Mouse (Mus musculus) cerebellum, adult (tissue): ENCODE results near the gene Sowaha.

ENCODE experiments used
- ATAC-seq: cut with Nextera tagmentation; 2 replicates; pipeline ENCODE4 v1.9.2; 2017; ENCODE audit warnings: mild to moderate bottlenecking, moderate library complexity, mixed read lengths; ENCODE audit not compliant: insufficient number of reproducible peaks, low FRiP score, low TSS enrichment

The Sowaha gene

DNA sequence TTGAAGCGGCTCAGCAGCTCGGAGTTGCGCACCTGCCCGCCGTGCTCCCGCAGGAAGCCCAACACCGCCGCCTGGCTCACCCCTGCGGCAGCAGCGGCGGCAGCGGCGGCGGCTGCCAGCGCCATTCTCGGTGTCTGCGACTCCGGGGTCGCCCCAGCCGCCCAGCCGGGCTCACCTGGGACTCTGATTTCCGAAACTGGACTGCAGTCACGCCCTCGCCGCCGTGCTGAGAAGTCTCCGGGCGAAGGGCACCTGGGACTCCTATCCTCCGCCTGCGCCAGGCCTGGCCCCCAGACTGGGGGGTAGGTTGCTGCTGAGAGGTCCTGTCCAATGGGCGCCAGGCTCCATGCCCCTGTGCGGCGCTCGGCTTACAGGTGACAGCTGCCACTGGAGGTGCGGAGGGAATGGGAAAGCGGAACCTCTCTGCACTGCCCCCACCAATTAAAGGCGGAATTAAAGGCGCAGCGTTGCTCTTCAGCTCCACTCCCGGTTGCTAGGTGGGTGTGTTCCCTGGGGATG, at the start of gene Sowaha, which contains the start of gene Gm9945:
Sowaha (minus strand) TSS at position 492 of the 519 bp plus-strand sequence.
Gm9945 (plus strand) TSS at position 384 of the 519 bp plus-strand sequence.
- ATAC-seq = peak; percentile 79; the same call in 1 of the 2 replicates

DNA sequence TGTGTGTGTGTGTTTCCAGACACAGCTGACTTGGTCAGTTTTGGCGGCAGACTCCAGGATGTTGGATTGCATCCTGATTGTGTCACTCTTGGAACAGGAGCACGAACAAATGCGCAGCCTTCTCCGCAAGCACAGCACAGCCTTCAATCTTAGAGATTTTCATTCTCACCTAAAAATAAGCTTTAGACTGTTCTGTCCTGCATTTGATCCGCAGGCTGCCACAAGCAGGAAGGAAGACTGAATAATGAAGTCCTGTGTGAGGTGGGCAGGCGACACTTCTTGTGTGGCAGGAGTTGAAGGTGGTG, 49.1 kb upstream of the Sowaha start:
- ATAC-seq = no peak; the same call in 1 of the 2 replicates

DNA sequence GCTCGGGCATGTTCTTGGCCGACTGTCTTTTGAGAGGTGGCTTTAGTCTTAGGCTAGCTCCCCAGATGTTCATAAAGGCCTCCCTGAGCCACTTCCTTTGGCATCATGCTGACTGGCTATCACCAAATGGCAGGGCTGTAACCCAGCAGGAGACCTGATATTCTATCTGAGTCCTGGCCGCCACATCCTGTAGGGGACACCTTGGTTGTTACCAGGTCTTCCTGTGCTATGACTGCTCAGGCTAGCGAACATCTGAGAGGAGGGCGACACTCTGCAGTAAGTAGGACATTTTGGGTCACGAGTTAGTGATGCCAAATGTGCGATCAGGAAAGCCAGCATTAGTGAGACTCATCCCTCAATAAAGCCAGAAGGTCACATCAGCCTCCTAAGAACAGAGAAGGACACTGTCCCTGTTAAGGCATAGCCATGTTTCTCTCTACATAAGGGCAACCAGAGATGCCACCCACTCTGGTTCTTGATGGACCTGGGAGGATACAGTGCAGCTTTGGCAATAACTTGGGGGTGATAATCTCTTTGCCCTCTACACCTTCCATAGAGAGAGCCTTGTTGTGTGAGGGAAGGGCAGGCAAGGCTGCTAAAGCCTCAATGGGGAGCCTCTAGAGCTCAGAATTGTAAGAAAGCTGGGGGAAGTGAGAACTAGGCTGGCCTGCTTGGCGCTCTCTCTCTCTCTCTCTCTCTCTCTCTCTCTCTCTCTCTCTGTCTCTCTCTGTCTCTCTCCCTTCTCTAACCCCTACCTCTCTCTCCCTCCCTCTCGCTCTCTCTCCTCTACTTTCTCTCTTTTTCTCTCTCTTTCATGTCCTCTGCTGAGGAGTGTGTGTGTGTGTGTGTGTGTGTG, 48.6 kb upstream of the Sowaha start:
- no peak for ATAC-seq

DNA sequence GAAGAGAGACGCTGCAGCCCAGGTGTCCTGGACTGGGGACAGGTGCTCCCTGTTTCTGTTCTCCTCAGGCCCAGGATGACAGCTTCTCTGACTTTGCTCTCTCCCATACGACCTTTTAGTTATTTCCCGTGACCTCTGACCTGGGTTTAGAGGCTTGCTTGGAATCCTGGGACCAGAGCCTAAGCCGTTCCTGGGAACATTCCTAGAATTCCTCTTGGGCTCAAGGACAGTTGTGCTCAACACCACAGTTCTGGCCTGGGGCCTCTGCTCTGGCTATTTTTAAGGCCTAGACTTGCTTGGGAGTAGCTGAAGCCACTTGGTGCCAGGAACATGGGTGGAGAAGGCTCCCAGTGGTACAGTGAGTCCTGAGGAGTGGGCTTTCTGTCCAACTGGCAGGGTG, 45.4 kb upstream of the Sowaha start:
- no peak for ATAC-seq

DNA sequence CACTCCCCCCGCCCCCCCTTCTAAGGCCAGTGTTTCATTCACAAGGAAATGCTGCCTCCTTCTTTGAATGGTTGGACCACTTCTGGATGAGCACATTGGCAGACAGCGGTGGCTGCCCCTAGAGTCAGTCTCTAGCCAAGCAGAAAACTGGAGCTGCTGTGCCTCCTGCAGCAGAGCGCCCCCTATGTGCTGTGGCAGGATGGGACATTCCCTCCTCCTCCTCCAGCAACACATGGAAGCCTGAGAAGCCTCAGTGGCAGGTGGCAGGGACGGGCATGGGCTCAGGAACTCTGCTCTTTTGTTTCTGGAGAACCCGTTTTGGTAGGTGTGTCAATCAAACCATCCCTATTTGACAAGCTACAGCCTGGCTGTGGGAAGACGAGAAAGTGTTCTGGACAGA, 44.8 kb upstream of the Sowaha start:
- ATAC-seq = no peak

DNA sequence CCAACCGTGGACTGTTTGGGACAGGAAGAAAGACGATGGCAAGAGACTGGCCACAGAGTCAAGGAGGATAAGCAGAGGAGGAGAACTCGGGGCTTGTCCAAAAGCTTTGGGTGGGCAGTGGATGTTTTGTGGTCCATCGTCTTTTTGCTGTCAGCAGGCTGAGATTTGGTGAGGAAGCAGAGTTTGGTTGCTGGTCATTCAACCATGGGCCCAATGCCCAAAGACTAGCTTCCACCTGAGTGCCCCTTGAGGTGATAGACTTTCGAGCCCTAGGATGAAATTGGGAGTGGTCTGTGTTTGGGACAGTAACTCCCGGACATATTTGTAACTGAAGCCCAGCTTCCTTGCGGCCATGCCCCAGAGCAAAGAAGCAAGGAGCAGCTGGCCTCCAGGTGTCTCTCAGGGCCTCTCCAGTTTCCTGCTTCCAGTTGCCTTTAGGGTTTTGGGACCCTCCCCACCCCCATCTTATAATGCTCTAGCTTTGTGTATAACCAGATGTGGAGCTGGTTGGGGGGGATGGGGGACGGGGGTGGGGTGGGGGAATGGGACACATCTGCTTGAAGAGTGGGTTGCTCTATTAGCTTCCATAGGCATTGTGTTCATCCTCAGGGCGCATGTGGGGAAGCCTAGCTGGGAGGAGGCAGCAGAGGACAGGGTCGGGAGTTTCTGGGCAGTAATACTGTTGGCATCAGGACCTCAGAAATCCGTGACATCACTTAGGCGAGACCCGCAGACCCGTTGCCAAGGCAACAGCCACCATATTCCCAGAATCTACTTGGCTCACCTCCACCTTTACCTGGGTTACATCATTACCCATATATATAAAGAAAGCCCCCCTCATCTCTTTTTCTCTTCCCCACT, 43.7 kb upstream of the Sowaha start:
- ATAC-seq = no peak

DNA sequence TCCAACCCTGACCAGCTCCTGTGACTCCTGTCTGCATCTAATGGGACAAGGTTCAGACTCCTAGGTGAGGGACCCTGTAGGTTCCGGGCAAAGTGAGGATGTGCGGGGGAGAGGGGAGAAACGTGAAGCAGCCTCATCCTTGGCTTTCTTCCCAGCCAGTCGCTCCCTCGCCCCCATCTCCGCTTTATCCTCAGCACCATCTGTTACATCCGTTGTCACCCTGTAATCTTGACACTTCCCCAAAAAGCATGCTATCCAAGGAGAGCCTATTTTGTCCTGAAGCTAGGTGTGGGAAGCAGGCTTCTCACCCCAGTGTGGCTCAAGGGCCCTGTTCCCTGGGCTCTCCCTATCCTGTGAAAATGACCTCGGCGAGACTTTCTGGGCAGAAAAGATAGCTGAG, 42.9 kb upstream of the Sowaha start:
- ATAC-seq = peak; percentile 42; the same call in 1 of the 2 replicates

DNA sequence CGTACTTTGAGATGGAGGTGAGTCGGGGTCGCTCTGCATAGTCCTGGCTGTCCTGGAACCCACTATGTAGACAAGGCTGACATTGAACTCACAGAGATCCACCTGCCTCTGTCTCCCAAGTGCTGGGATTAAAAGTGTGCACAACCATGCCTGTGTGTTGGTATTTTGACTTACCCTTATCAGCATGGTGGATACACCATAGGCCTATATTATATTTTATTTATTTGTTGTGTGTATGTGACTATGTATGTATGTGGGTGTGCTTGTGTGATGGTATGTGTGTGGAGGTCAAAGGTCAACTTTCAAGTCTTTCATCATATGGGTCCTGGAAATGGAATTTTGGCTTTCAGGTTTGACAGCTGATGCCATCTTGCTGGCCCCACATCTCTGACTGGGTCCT, 42.3 kb upstream of the Sowaha start:
- no peak for ATAC-seq

DNA sequence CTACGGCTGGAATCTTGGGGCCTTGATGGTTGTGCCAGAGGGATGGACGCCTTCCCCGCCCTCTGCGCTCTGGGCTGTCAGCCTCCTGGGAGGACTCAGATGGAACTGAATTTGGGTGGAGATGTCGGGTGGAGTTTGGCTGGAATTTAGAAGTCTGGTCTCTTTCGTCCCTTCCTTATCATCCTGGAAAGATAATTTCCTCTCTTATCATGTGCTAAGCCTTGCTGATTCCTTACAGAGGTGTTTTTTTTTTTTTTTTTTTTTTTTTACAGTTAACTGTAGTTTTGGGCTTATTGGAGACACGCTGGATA, 41.7 kb upstream of the Sowaha start:
- no peak for ATAC-seq

DNA sequence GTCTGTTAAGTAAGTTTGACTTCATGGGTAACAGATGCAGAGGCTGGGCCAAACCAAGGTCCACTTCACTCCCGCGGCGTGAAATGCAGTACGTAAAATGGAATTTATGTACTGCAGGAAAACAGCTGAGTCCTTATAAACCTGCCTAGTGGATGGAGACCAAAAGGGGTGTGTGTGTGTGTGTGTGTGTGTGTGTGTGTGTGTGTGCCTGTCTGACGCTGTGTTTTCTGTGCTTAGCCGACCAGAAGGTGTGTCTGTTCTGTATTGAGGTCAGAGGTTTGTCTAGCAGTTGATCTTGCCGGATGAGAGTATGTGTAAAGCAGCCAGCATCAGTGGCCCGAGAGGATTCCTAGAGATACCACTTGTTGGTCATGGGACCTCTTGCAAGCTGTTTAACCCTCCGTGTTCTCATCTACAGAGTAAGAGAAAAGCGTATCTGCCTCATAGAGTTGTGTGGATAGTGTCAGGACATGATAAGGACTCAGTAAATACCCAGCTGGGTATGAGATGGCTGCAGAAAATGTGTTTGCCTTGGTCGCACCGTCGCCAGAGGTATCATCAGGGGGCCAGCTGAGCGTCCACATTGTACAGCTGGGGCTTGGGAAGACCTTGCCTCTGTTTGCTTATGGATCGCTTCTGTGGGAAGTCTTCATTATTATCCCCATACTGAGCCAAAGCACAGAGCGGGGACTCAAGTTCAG, 41.2 kb upstream of the Sowaha start:
- no peak for ATAC-seq

DNA sequence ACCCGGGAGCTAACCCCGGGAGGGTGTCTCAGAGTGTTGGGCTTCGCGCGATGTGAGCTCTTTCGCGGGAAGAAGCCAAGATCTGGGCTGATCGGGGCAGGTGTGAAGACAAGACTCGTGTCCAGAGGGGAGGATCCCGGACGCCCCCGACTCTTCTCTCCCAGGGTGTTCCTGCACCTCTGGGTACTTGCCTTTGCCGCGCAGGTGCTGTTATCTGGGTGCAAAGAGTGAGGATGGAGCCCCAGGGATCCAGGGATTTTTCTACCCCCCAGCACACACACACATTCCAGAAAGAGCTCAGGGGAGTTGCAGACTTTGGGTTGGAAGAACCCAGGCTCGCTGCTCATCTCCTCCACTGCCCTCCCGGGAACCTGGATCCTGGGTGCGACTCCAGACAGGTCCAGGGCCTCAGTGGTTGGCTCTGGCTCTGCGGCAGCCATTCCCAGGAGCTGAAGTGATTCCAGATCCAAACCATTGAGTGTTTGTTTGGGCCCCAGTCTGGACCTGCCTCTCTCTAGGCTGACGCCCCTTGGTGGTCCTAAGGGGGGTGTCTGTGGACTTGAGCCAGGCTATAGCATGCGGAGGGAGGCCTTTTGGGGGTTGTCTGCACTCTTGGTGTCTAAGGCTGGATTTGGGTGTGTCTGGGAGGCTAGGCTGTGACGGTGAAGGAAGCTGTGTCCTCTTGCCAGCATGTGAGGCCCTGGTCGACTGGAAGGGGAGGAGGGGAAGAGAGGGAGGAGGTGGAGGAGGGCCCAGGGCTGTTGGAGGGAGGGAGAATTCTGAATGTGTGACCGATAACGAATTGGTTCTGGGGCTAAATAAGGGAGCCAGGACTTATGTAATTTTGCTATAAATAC, 40.3 kb upstream of the Sowaha start:
- peak; percentile 59; the same call in 1 of the 2 replicates for ATAC-seq

DNA sequence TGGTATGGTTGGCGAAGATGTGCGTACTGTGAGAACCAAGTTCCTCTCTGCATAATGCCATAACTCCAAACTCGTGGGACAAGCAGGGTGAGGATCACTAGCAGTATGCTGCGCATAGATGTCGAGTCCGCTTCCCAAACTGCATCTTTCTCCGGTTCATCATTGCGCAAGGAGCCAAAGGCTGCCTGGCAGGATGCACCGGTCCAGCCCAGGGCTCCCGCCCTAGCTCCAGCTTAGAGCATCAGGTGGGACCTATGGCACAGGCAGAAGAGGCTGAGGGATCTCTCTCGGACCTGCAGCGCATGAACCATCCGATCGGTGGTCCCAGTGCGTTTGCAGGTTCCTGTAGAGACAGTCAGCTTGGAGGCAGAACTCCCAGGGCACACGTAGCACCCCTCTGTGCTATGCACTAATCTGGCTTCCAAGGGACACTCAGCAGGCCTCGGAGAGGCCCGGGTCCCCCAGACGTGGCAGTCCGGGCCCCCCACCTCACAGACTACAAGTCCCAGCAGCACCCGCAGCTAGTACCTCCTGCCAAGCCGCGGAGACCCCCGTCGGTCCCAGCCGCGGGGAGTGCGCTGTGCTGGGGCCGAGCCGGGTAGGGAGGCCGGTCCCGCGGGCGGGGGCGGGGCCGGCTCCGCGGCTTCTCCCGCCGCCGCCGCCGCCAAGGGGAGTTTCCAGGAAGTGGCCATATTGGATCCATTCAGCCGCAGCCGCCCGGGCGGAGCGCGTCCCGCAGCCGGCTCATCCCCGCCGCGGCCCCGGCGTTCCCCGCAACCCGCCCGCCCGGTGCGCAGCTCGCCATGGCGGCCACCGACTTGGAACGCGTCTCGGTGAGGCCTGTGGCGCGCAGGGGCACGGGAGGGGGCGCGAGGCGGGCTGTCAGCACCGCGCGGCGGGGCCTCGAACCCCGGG, 39.4 kb upstream of the Sowaha start, which contains the start of gene Sept8:
Sept8 (plus strand) TSS at position 51 of the 915 bp plus-strand sequence.
- ATAC-seq = peak; percentile 49; the same call in 1 of the 2 replicates

DNA sequence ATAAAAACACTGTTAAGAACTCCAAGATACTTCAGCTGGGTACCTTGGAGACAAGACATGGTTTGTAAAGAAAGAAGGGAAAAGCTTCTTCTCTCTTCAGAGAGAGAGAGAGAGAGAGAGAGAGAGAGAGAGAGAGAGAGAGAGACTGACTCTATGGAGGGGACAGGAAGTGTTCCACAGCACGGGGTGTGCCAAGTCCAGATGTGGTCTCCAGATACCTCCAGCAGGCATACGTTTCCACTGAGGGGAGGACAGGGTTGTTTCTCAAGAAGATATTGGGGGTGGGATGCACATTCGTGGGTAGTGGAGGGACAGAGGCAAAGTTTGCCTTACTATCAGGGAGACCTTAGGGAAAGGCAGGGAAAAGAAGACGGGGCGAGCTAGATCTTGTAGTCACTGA, 38.7 kb upstream of the Sowaha start:
- ATAC-seq = no peak

DNA sequence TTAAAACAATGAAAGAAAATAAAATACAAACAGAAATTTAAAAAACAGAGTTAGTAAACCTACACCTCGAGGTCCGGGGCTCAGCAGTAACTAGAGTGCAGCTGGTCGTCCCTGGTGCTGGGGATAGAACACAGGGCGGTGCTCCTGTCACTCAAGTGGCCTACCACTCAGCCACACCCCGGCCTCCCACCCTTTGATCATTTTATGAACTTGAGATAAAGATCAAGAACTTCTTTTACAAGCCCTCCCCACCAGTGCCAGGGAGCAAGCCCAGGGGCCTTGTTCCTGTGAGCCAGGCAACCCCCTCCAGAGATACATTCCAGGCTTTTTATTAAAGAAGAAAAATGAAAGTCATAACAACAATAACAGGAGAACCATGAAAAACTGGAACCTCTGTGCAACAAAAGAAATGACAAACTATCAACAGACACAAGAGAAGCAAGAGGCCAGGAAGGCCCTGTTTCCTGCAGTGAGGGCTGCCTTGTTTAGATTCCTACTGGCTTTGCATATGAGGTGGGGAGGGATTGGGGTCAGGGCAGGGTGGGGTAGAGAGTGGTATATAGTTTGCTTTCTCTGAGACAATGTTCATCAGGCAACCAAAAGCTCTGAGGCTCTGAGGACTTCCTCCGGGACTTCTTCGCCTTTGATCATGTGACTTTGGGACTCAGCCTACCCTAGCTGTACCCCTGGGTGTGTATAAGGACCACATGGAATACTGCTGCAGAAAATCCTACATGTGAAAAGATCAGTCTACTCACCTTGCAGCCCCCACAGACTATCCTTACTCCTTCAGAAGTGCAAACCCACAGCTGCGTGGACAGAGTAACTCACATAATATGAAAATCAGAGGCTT, 36.9 kb upstream of the Sowaha start:
- no peak for ATAC-seq

DNA sequence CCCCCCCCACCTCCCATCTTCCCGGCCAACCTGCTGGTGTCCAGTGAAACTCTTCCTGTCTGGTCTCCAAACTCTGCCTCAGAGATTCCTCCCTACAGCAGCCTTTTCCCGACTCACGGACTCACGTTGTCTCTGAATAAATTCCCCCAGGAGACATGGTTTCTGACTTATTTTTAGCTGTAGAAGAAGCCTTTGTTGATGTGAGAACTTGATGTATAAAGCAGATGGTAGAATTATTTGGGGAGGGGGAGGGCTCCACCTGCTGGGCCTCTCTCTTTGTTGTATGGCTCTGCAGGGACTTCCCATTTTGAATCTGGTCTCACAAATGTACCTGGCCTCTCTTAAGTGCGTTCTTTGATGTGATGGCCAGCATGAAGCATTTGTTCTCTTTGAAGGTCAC, 30.3 kb upstream of the Sowaha start:
- ATAC-seq = no peak

DNA sequence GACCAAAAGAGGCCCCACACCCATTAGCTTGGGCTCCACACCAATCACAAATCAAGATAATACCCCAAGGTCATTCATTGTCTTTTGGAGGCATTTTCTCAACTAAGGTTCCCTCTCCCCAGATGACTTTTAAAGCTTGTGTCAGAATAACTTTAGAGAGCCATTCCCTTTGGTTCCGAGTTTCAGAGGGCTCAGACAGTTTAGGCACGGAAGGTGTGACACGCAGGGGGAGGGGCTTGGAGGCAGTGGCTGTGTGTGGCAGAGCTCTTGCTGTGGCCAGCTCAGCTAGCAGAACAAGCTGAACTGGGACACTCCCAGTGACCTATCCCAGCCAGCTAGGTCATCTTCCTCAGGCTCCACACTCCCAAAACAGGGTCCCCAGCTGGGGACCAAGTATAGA, 28.5 kb upstream of the Sowaha start:
- ATAC-seq = no peak

DNA sequence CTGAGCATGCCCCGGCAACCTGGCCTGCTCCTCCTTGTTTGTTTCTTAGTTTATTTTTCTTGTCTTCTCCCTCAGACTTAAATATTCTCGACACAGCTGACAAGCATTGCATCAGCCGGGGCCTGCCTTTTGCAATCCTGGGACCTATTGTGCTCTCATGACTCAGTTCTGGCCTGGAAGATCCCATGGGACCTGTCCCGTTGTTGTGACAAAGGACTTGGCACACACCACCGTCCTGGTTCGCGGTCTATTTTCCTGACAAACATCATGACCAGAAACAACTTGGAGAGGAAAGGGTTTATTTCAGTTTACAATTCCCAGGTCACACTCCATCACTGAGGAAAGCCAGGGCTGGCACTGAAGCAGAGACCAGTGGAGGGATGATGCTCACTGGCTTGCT, 28.1 kb upstream of the Sowaha start:
- no peak for ATAC-seq
